Mouse (Mus musculus) embryonic facial prominence, embryonic 15.5 days (tissue): Measurements from ENCODE around the gene Smim24. TPM values are rescaled to one million over a fixed set of nuclear protein-coding genes. Genes with fewer than 3 reads are reported as not detected.

Experiments used
- ATAC-seq: fragments of 200-750 bp; cut with Nextera tagmentation; 2 replicates; pipeline ENCODE4 v1.8.0; 2017; ENCODE audit warnings: low read depth, moderate TSS enrichment; ENCODE audit not compliant: insufficient number of reproducible peaks, low FRiP score, low TSS enrichment
- H3K27ac ChIP-seq: fragments of 300-500 bp; sonication (generic); replicated peaks from 2 replicates; pipeline ENCODE4 v1.5.1; 2015; ENCODE audit warnings: mild to moderate bottlenecking, inconsistent platforms
- H3K27me3 ChIP-seq: fragments of 300-500 bp; sonication (generic); 2 replicates; pipeline ENCODE4 v1.6.1; 2015; ENCODE audit warnings: inconsistent platforms
- H3K36me3 ChIP-seq: fragments of 300-500 bp; sonication (generic); 2 replicates; pipeline ENCODE4 v1.6.1; 2015; ENCODE audit warnings: mild to moderate bottlenecking, inconsistent platforms
- H3K4me1 ChIP-seq: fragments of 300-500 bp; sonication (generic); 2 replicates; pipeline ENCODE4 v1.6.1; 2015; ENCODE audit warnings: inconsistent platforms
- H3K4me2 ChIP-seq: fragments of 300-500 bp; sonication (generic); replicated peaks from 2 replicates; pipeline ENCODE4 v1.6.1; 2015; ENCODE audit warnings: mild to moderate bottlenecking, inconsistent platforms
- H3K4me3 ChIP-seq: fragments of 300-500 bp; sonication (generic); replicated peaks from 2 replicates; pipeline ENCODE4 v1.5.1; 2015; ENCODE audit warnings: mild to moderate bottlenecking, inconsistent platforms
- H3K9ac ChIP-seq: fragments of 300-500 bp; sonication (generic); 2 replicates; pipeline ENCODE4 v1.6.1; 2015; ENCODE audit warnings: inconsistent platforms
- H3K9me3 ChIP-seq: fragments of 300-500 bp; sonication (generic); replicated peaks from 2 replicates; pipeline ENCODE4 v1.6.1; 2016; ENCODE audit warnings: inconsistent platforms
- WGBS: fragments of 180-500 bp; shearing (Covaris S2); methylation state at CpG from one replicate; pipeline ENCODE4 v1.1.7; 2015; 5-methylcytosine and 5-hydroxymethylcytosine counted together
- polyA plus RNA-seq: library from polyadenylated mRNA; unstranded; fragments of >200 nt; fragmentation: Nextera tagmentation; extraction: Ambion mirVana; gene quantifications from 2 replicates; pipeline ENCODE4 v1.2.1, GENCODE M21; 2015

Gene Smim24
- polyA plus RNA-seq, 1 experiment from 2014 or later = 8.3 TPM

- ATAC-seq = no peak
- peak overlapping the region; percentile 90; the same call in 1 of the 2 replicates for H3K27ac ChIP-seq
- WGBS = 21% methylated on average over 9 of the region's 9 CpGs
- no peak overlapping the region for H3K9ac ChIP-seq
- H3K4me1 ChIP-seq = peaks cover 72% of the 10 kb centered on the region
- H3K4me3 ChIP-seq = no peak overlapping the region
- no peak overlapping the region for H3K4me2 ChIP-seq
- H3K27me3 ChIP-seq = no peaks in the 10 kb centered on the region
- H3K9me3 ChIP-seq = no peaks in the 10 kb centered on the region
- H3K36me3 ChIP-seq = peaks cover 71% of the 10 kb centered on the region
Observed at GRCm38 (mm10) chr10:81404082-81404481, 11.2 kb downstream of the Smim24 start.

DNA sequence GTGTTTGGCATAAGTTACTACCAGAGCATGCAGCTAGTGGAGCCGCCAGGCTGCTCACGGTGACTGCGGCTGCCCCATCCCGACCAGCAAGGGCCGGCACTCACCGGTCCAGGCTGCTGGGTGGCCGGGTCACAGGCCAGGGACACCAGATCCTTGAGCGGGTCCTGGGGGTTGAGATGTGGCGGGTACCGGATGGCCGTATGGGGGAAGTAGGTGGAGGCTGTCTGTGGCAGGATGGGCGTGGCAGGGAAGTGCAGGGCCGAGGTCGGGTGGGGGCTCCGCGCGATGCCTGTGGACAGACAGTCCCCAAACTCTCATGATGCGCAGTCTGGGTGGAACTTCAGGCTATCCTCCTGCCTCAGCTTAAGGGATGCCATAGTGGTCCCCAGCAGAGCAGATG is 11.9 kb downstream of the Smim24 start:
- Histone ChIP-seq H3K9ac (no peak overlapping the region), H3K4me1 (peaks cover 78% of the 10 kb centered on the region), H3K27me3 (no peaks in the 10 kb centered on the region), H3K36me3 (peaks cover 65% of the 10 kb centered on the region), H3K27ac (no peak overlapping the region), H3K4me2 (no peak overlapping the region), H3K9me3 (no peaks in the 10 kb centered on the region), H3K4me3 (no peak overlapping the region)
- WGBS = 72% methylated on average over 18 of the region's 18 CpGs
- ATAC-seq = no peak

DNA sequence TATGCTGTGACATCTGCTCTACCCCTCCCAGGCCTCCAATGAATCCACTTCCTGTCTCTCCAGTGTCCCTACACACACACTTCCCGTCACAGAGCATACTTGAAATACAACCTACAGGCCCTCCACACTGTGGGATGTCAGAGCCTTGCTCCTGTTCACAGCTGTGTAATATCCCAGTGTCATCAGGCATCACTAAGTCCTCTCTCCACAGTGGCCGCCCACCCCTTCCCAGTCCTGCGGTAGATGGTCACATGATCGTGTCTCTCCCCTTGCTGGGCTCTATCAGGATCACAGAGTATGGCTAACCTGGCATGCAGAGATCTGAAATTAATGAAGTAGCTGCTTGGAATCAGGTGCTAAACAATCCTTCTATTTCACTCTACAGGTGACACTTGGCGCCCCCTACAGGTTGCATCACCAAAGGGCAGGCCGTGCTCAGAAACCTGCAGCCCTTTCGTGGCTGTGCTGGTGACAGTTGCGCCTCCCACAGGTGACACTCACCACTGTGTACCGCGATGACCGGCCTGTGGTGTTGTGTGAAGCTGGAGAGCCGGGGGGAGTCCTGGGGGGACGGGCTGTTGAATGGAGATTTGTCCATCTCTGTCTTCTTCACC is 12.8 kb downstream of the Smim24 start:
- WGBS = 49% methylated on average over 13 of the region's 13 CpGs
- Histone ChIP-seq H3K4me2 (no peak overlapping the region), H3K9ac (no peak overlapping the region), H3K4me1 (peaks cover 84% of the 10 kb centered on the region), H3K27me3 (no peaks in the 10 kb centered on the region), H3K36me3 (peaks cover 58% of the 10 kb centered on the region), H3K4me3 (no peak overlapping the region), H3K27ac (no peak overlapping the region; the same call in 1 of the 2 replicates), H3K9me3 (no peaks in the 10 kb centered on the region)
- ATAC-seq = no peak

DNA sequence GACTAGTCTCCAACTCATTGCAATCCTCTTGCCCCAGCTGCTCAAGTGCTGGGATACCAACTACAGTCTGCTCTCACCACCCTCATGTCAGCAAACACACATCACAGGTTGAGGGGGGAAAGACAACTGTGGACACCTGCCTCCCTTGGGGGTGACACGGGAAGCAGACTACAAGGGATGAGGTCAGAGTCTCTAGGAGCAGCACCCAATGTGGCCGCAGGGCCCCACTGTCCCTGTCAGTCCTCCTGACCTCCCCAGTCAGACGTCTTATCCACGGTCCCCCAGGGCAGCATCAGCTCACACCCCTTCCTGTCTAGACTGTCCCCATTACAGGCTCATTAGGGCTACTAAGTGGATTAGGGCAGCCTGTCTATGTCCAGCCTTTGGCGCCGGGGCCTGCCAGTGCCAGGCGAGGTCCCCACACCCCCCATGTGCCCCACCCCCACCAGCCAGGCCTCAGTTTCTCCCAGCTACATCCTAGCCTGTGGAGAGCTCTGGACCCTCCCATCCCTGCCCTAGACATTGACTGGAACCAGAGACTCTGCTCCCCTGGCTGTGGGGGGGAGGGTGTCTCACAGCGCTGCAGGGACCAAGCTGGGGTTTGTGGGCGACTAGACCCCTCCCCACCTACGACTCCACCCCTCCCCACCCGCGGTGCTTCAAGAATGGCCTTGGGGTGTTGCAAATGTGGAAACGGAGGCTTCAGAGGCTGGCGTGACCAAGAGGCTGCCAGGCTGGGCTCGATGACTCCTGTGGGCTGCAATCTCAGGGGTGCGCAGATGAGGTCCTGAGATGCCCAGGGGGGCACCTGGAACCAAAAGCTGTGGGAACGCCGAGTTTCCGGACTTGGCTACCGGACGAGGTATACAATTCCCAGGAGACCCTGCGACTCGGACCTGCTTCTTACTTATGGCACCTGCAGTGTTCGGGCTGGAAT is 13.9 kb downstream of the Smim24 start:
- H3K4me2 ChIP-seq = peak overlapping the region; percentile 21
- H3K9ac ChIP-seq = no peak overlapping the region
- H3K9me3 ChIP-seq = no peaks in the 10 kb centered on the region
- ATAC-seq = no peak
- WGBS = 32% methylated on average over 24 of the region's 24 CpGs
- peaks cover 84% of the 10 kb centered on the region for H3K4me1 ChIP-seq
- peak overlapping the region; percentile 5; the same call in 1 of the 2 replicates for H3K27ac ChIP-seq
- no peaks in the 10 kb centered on the region for H3K27me3 ChIP-seq
- peak overlapping the region; percentile 19 for H3K4me3 ChIP-seq
- peaks cover 59% of the 10 kb centered on the region for H3K36me3 ChIP-seq

DNA sequence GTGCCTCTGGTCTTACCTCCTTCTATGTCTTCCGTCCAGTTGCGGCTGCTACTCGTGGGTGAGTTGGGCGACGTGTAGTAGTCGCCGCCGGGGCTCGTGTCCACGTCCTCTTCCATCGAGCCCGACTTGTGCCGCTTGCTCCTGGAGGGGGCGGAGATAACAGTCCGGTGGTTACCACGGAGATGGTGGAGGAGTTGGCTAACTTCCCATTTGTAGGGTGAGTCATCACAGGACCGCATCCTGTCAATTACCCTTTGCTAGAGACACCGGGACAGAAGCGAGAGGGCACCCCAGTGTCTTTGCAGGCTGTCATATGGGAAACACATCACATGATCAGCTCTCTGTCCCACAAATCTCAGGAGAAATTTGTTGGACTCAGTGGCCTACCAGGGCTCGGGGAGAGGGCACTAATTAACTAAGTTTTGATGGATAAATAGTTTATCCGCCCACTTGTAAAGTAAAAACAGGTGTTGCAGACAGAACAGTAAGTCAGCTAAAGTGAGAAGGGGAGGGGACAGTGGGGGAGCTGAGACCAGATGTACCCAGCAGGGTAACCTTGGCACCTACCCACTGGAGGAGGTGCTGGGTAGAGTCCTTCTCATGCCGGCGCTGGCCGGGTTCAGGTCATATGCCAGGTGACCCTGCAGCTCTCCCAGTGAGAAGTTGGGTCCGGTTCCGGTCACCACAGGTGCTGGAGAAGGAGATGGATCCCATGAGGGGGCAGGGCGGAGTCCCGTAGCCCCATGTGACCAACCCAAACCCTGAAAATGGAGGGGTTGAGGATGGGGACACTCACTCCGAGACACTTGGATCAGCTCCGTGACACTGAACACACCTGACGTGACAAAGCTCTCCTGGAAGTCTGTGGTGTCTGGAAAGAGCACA is 14.9 kb downstream of the Smim24 start:
- Histone ChIP-seq H3K9ac (no peak overlapping the region), H3K27me3 (no peaks in the 10 kb centered on the region), H3K4me2 (peak overlapping the region; percentile 21), H3K9me3 (no peaks in the 10 kb centered on the region), H3K27ac (peak overlapping the region; percentile 5), H3K4me1 (peaks cover 84% of the 10 kb centered on the region), H3K4me3 (peak overlapping the region; percentile 19), H3K36me3 (peaks cover 60% of the 10 kb centered on the region)
- no peak for ATAC-seq
- WGBS = 25% methylated on average over 31 of the region's 31 CpGs

GRCm38 (mm10) chr10:81408424-81408729 is 15.5 kb downstream of the Smim24 start:
- Histone ChIP-seq H3K9ac (no peak overlapping the region), H3K27ac (peak overlapping the region; percentile 60; the same call in 1 of the 2 replicates), H3K4me1 (peaks cover 84% of the 10 kb centered on the region)

GRCm38 (mm10) chr10:81408871-81409291 is 16.0 kb downstream of the Smim24 start:
- 31% methylated on average over 9 of the region's 9 CpGs for WGBS
- Histone ChIP-seq H3K27me3 (no peaks in the 10 kb centered on the region), H3K9me3 (no peaks in the 10 kb centered on the region), H3K4me1 (peaks cover 84% of the 10 kb centered on the region), H3K27ac (peak overlapping the region; percentile 60; the same call in 1 of the 2 replicates), H3K9ac (no peak overlapping the region), H3K4me3 (no peak overlapping the region), H3K4me2 (no peak overlapping the region), H3K36me3 (peaks cover 59% of the 10 kb centered on the region)
- peak; percentile 52; the same call in 1 of the 2 replicates for ATAC-seq

More at GRCm38 (mm10) chr10:81408424-81408729, 15.5 kb downstream of the Smim24 start:
- Histone ChIP-seq H3K9me3 (no peaks in the 10 kb centered on the region), H3K36me3 (peaks cover 64% of the 10 kb centered on the region), H3K4me2 (no peak overlapping the region), H3K27me3 (no peaks in the 10 kb centered on the region), H3K4me3 (no peak overlapping the region)
- 54% methylated on average over 13 of the region's 13 CpGs for WGBS
- no peak for ATAC-seq

- H3K4me1 ChIP-seq = peaks cover 85% of the 10 kb centered on the region
- 14% methylated on average over 8 of the region's 8 CpGs for WGBS
- H3K4me3 ChIP-seq = no peak overlapping the region
- H3K4me2 ChIP-seq = no peak overlapping the region
- peaks cover 55% of the 10 kb centered on the region for H3K36me3 ChIP-seq
- H3K27me3 ChIP-seq = no peaks in the 10 kb centered on the region
- no peaks in the 10 kb centered on the region for H3K9me3 ChIP-seq
- no peak for ATAC-seq
- H3K9ac ChIP-seq = no peak overlapping the region
- peak overlapping the region; percentile 58; the same call in 1 of the 2 replicates for H3K27ac ChIP-seq
Observed at GRCm38 (mm10) chr10:81409330-81409729, 16.5 kb downstream of the Smim24 start.

GRCm38 (mm10) chr10:81410350-81410749 is 17.5 kb downstream of the Smim24 start:
- Histone ChIP-seq H3K27ac (peak overlapping the region; percentile 86; the same call in 1 of the 2 replicates), H3K27me3 (no peaks in the 10 kb centered on the region), H3K36me3 (peaks cover 51% of the 10 kb centered on the region), H3K9ac (no peak overlapping the region), H3K4me1 (peaks cover 92% of the 10 kb centered on the region), H3K4me2 (no peak overlapping the region), H3K9me3 (no peaks in the 10 kb centered on the region), H3K4me3 (no peak overlapping the region)
- ATAC-seq = no peak
- 73% methylated on average over 4 of the region's 4 CpGs for WGBS

DNA sequence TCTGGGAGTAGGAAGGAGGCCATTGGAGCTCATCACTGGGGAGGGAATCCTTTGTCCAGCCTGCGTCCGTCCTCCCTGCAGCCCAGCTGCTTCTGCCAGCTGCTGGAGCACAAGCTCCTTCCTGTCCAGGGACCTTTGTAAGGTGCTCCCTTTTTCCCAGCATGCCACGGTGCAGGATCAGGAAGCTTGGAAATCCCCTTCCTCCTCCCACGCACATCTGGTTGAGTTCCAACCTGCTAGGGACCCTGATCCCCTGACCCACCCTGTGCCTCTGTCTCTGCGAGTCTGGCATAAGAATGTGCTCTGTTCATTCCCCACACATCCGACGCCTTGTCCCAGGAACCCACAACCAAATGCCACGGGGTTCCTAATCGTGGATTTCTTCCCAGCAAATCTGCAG is 18.1 kb downstream of the Smim24 start:
- WGBS = 67% methylated on average over 9 of the region's 9 CpGs
- Histone ChIP-seq H3K9me3 (no peaks in the 10 kb centered on the region), H3K36me3 (peaks cover 46% of the 10 kb centered on the region), H3K9ac (no peak overlapping the region), H3K4me2 (no peak overlapping the region), H3K27me3 (no peaks in the 10 kb centered on the region), H3K4me1 (peaks cover 98% of the 10 kb centered on the region), H3K4me3 (no peak overlapping the region), H3K27ac (peak overlapping the region; percentile 86)
- ATAC-seq = no peak
